Mouse (Mus musculus): ENCODE data around the gene Lamp2. TPM values are rescaled to one million over a fixed set of nuclear protein-coding genes. Genes with fewer than 3 reads are reported as not detected.
"Not testable (repeated sequence)": the region's sequence is repeated elsewhere in the genome, so short reads cannot be mapped to it uniquely, and the experiment has no call there.

Lamp2 gene
- total RNA-seq, 4 experiments from 2014 or later = 78.7 to 107 (median 95.4) TPM

DNA sequence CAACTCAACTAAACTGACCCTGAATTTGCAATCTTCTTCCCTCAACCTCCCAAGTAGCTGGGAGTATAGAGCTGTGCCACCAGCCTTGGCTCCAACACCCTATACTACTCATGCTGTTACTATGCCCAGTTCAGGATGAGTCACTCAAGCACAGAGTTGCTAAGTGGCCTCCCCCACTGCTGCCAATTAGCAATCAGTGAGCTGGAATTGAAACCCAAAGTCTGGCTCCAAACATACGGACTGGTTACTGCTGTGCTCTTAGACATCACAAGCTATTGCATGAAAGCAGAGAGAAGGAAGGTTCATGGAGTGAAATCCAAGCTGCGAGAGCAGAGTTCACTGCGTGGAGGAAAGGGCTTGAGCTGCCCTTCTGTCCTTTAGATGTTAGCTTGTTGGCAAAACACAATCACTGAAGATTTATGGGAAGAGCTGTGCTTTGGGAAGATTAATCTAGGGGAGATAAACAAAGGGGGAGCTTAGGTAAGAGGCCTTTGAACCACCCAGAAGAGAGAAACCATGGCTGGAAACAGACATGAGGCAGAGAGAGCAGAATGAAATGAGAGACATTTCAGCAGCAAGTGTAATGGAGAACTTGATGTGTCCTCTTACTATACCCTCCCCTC, 27.3 kb downstream of the Lamp2 start:
- peak in 1 of 2 experiments; percentile 14 for DNase-seq (ENCODE audit: low spot score in 2 of 2)

DNA sequence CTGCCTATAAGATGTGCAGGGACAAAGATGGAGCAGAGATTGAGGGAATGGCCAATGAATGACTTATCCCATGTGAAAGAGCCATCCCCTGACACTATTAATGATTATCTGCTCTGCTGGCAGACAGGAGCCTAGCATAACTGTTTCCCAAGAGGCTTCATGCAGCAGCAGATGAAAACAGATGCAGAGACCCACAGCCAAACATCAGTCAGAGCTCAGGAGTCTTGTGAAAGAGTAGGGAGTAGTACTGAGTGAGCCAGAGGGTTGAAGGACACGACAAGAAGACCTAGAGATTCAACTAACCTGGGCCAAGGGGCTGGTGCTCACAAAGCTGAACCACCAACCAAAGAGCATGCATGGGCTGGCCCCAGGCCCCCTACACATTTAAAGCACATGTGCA, 30.2 kb downstream of the Lamp2 start:
- DNase-seq (ENCODE audit: low spot score in 2 of 2) = no peak

DNA sequence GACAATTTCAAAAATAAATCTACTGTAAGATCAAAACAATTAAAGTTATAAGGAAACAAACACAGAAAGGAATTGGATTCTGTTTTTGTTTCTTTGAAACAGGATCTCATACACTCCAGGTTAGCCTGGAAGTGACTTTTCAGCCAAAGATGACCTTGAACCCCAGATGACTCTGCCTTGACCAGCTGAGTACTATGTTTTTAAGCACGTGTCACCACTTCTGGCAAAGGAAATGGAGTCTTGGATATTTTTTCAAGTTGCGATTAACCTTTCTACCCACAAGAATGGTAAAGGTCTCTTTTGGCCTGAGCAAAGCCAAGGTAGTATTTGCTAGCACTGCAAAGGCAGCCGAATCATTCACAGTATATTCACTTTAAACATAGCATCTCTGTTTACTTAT, 33.2 kb downstream of the Lamp2 start:
- DNase-seq (ENCODE audit: low spot score in 2 of 2) = no peak

DNA sequence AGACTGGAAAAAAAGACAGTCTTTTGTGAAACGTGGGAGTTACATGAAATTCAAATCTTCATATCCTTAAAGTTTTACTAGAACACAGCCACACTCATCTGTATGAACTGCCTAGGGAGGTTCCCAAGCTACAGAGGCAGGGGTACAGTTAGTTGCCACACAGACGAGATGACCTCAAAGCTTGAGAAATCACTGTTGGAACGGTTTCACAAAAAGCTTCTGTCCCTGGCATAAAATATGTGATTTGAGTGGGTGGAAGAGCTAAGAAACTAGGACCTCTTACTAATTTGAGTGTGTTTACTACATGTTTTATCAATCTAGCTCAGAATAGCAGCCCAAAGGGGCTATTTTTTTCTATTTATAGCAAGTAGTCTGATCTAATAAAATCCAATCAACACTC, 33.9 kb downstream of the Lamp2 start:
- no peak for DNase-seq (ENCODE audit: low spot score in 2 of 2)

DNA sequence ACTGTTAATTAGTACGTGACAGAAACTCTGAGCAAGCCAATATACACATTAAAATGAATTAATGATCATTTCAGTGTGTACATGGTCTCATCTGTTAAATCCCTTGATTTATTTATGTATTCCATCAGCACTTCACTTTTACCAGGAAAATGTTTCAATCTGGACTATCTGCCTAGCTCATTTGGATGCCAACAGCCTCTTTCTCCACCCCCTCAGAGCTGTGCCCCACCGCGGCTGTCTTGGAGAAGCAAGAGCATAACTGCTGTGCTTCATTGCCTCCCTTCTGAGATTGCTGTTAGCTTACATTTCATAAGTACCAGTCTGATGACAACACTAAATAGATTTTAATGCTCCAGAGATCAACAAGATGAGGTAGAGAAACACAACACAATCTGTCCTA, 52.4 kb downstream of the Lamp2 start:
- DNase-seq (ENCODE audit: low spot score in 2 of 2) = no peak

DNA sequence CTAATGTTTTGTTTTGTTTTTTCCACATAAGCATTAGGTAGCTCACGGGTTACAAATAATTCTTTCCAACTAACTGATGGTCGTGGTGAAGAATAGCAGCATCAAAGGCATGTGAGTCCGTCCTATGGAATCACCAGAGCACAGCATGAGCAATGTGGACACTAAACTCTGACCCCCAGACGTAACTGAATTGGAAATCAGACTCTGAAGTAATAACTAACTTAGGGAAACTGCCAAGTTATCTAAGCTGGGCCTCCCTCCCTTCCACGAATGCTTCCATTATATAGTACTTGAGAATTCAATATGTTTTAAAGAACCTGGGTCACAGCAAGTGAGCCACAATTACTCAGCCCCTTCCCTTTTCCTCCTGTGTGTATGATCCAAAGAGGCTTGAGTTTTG, 53.3 kb downstream of the Lamp2 start:
- DNase-seq (ENCODE audit: low spot score in 2 of 2) = no peak

DNA sequence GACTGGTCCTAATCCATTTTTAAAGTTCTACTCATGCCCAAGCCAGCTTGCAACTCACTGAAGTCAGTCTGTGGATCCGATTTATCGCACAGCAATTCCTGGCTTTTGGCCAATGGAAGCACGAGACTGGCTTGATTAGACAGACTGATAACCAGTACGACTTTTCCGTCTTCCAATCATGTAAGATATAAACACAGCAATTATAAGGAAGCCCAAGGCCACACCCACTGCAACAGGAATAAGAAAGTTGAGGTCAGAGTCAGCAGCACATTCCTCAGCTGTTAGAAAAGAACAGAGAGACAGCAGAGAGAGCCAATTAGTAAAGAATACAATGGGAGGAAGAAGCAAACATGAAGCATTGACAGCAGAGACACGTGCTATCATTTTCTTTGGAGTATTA, 54.2 kb downstream of the Lamp2 start:
- no peak for DNase-seq (ENCODE audit: low spot score in 2 of 2)

DNA sequence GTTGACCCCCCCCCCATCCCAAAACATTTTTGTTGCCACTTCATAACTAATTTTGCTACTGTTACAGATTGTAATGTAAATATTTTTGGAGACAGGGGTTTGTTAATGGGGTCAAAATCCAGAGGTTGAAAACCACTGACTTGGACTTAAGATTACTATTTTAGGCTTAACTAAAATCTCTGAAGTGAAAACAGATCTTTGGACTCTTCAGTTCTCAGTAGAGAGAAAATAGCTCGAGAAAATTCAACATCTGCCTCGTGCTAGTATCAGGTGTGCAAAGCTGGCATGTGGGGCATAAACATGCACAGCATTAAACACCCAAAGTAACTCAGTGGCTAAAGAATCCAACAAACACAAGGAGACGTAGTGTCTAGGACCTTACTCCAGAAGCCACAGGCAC, 55.6 kb downstream of the Lamp2 start:
- no peak for DNase-seq (ENCODE audit: low spot score in 2 of 2)

DNA sequence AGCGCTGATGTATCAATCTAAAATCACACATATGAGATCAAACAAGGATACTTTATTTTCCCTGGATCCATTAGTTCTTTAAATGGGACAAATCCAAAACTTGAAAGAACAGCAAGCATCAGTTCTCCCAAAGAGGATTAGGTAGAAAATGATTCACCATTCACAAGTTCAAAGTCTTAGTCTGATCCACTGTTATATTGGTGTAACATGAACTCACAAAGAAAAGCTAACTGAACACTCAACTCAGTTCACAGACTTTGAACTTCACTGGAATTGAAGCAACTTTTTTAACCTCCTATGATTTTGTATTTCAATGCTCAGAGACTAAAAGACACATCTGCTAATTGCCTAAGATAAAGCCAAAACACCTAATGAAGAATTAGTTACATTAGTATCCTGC, 56.6 kb downstream of the Lamp2 start:
- DNase-seq (ENCODE audit: low spot score in 2 of 2) = no peak

DNA sequence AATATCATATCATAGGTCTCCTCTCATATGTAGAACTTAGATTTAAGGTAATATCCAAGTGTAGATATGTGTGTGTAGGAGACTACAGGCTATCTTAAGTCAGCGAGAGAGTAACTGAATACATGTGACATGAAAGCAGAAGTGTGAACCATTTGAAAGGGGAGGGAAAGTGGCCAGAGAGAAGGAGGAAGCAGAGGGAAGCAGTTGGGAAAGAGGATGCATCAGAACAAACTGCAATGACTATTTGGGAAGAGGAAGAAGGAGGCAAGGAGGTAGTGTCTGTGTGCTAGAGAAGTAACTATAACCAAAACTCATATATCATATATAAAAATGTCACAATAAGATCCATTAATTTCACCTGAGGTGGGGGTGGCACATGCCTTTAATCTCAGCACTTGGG, 83.1 kb downstream of the Lamp2 start:
- not testable (repeated sequence) for DNase-seq (ENCODE audit: low spot score in 2 of 2)

DNA sequence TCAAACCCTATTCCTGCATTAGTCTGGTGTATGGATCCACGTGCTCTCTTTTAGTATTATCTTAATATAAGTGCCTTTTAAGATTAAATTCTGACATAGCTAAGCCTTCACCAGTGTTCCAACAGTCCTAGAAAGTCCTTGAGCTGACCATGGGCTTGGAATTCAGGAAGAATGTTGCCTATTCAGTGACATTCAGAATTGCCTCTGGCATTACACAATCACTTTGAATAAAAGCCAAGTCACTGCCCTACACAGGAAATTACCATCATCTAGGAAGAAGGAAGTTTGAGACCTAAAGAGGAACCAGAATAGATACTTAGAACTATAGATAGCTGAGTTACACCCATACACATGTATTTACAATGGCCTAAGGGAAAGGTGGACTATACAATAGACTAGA, 91.6 kb downstream of the Lamp2 start:
- not testable (repeated sequence) for DNase-seq (ENCODE audit: low spot score in 2 of 2)

DNA sequence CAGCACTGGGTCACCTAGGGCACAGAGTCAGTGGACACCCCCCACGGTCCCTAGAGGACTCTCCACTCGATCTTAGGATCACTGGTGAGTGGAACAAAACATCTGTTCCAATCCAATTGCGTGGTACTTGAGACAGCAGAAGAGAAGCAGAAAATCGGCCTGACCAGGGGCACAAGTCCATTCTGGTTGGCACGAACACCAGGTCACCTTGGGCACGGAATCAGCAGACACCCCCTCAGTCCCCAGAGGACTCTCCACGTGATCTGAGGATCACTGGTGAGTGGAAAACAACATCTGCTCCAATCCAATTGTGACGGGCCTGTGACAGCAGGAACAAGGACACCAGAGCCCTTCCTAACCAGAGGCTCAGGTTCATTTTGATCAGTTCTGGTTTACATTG, 94.2 kb downstream of the Lamp2 start:
- DNase-seq (ENCODE audit: low spot score in 2 of 2) = no peak

Other genes starting within 250 kb of the Lamp2 start
- 10 to 100 TPM; 20.8 to 24.7 (median 23.9) TPM for gene Tmem255a, start 204.0 kb downstream of the Lamp2 start, total RNA-seq (2022)
- gene Atp1b4, start 140.3 kb downstream of the Lamp2 start, total RNA-seq (2022) = not detected
- gene Cul4b, start 119.7 kb upstream of the Lamp2 start, total RNA-seq (2022) = 10 to 100 TPM; 35.5 to 40.3 (median 36.4) TPM
- 10 to 100 TPM; 75.4 to 80.5 (median 77.1) TPM for gene Mcts1, start 144.1 kb upstream of the Lamp2 start, total RNA-seq (2022)
- 10 to 100 TPM; 20.8 to 24.5 (median 22.9) TPM for gene C1galt1c1, start 178.6 kb upstream of the Lamp2 start, total RNA-seq (2022)